Mouse (Mus musculus): ENCODE results near the gene Klhl3.

The Klhl3 gene

GRCm38 (mm10) chr13:58124278-58124677, 10.9 kb upstream of the Klhl3 start:
- DNase-seq = no peak

GRCm38 (mm10) chr13:58123381-58123780, 10.0 kb upstream of the Klhl3 start:
- no peak for DNase-seq

GRCm38 (mm10) chr13:58122786-58123297, 9.4 kb upstream of the Klhl3 start:
- DNase-seq = no peak

- peak; percentile 57 for DNase-seq
Measured at GRCm38 (mm10) chr13:58117318-58118017, 4.1 kb upstream of the Klhl3 start.

- no peak for DNase-seq
Measured at GRCm38 (mm10) chr13:58116801-58117200, 3.4 kb upstream of the Klhl3 start.

GRCm38 (mm10) chr13:58115227-58115626, 1.8 kb upstream of the Klhl3 start:
- DNase-seq = no peak

- peak; percentile 34 for DNase-seq
Measured at GRCm38 (mm10) chr13:58112601-58113041, 771 bp downstream of the Klhl3 start.

- no peak for DNase-seq
Measured at GRCm38 (mm10) chr13:58112191-58112590, 1.2 kb downstream of the Klhl3 start.

- DNase-seq = no peak
Measured at GRCm38 (mm10) chr13:58111306-58111705, 2.1 kb downstream of the Klhl3 start.

- peak; percentile 61 for DNase-seq
Measured at GRCm38 (mm10) chr13:58090643-58091042, 22.7 kb downstream of the Klhl3 start.

GRCm38 (mm10) chr13:58084396-58084795, 29.0 kb downstream of the Klhl3 start:
- no peak for DNase-seq

- DNase-seq = no peak
Measured at GRCm38 (mm10) chr13:58083521-58083920, 29.9 kb downstream of the Klhl3 start.

- DNase-seq = no peak
Measured at GRCm38 (mm10) chr13:58083048-58083447, 30.3 kb downstream of the Klhl3 start.

- no peak for DNase-seq
Measured at GRCm38 (mm10) chr13:58078361-58078760, 35.0 kb downstream of the Klhl3 start.

GRCm38 (mm10) chr13:58074881-58075280, 38.5 kb downstream of the Klhl3 start:
- no peak for DNase-seq

- no peak for DNase-seq
Measured at GRCm38 (mm10) chr13:58074466-58074865, 38.9 kb downstream of the Klhl3 start.

- no peak for DNase-seq
Measured at GRCm38 (mm10) chr13:58073254-58073882, 40.0 kb downstream of the Klhl3 start.

GRCm38 (mm10) chr13:58071209-58071608, 42.2 kb downstream of the Klhl3 start:
- no peak for DNase-seq

- DNase-seq = no peak
Measured at GRCm38 (mm10) chr13:58070504-58070903, 42.9 kb downstream of the Klhl3 start.

GRCm38 (mm10) chr13:58068421-58069209, 44.8 kb downstream of the Klhl3 start:
- no peak for DNase-seq

- peak; percentile 80 for DNase-seq
Measured at GRCm38 (mm10) chr13:58067540-58068103, 45.8 kb downstream of the Klhl3 start.

GRCm38 (mm10) chr13:58066496-58067389, 46.6 kb downstream of the Klhl3 start:
- DNase-seq = peak; percentile 41
